ENCODE assay signal across 19 mouse cellular contexts in genomic region chr1:105079437-105079836, GRCm38 (mm10).
"Had no signal": no experiment of that assay in that cellular context is flagged by ENCODE, and none has a peak within 500 bp of the region (broad histone marks: within the 10 kb centered on the region; RNA-seq: fewer than 3 reads in every experiment).

No protein-coding gene starts in this region.

- H3K9ac ChIP-seq: lung, embryonic 14.5 days; midbrain, embryonic 13.5 days; midbrain, embryonic 15.5 days; neural tube, embryonic 13.5 days; neural tube, embryonic 15.5 days; stomach, embryonic 15.5 days had no signal

- H3K27me3 ChIP-seq: midbrain, embryonic 13.5 days; midbrain, embryonic 15.5 days; neural tube, embryonic 13.5 days; neural tube, embryonic 15.5 days; stomach, embryonic 15.5 days had no signal

- H3K4me2 ChIP-seq: lung, embryonic 14.5 days; midbrain, embryonic 13.5 days; midbrain, embryonic 15.5 days; neural tube, embryonic 13.5 days; neural tube, embryonic 15.5 days; stomach, embryonic 15.5 days had no signal

- H3K4me3 ChIP-seq: midbrain, embryonic 10.5 days; midbrain, embryonic 13.5 days; midbrain, embryonic 15.5 days; myocyte; neural tube, embryonic 13.5 days; neural tube, embryonic 15.5 days; stomach, embryonic 15.5 days had no signal

- H3K9me3 ChIP-seq: midbrain, embryonic 10.5 days; midbrain, embryonic 13.5 days; midbrain, embryonic 15.5 days; neural tube, embryonic 13.5 days; neural tube, embryonic 15.5 days; stomach, embryonic 15.5 days had no signal

- H3K4me1 ChIP-seq: midbrain, embryonic 10.5 days; midbrain, embryonic 13.5 days; midbrain, embryonic 15.5 days; neural tube, embryonic 13.5 days; neural tube, embryonic 15.5 days; stomach, embryonic 15.5 days had no signal

- H3K36me3 ChIP-seq: midbrain, embryonic 10.5 days; midbrain, embryonic 13.5 days; midbrain, embryonic 15.5 days; neural tube, embryonic 13.5 days; neural tube, embryonic 15.5 days; stomach, embryonic 15.5 days had no signal

- DNase-seq: lung, adult 18-20 months; lung, embryonic 14.5 days; lung, postnatal 10 days; lung, postnatal 4 days; retina, postnatal 1 day; right cerebral cortex, adult 18-20 months; right cerebral cortex, postnatal 25 days; right cerebral cortex, postnatal 4 days; thymus, adult 2 months; thymus, postnatal 25 days; thymus, postnatal 4 days had no signal

- ATAC-seq: midbrain, embryonic 13.5 days; midbrain, embryonic 15.5 days had no signal

- H3K27ac ChIP-seq: midbrain, embryonic 10.5 days; midbrain, embryonic 13.5 days; midbrain, embryonic 15.5 days; neural tube, embryonic 13.5 days; neural tube, embryonic 15.5 days; stomach, embryonic 15.5 days; stomach, postnatal 0 days had no signal
